Mouse (Mus musculus) erythroid progenitor cell, adult 5-6 weeks (primary cell): ENCODE data around the gene Taar7e. TPM values are rescaled to one million over a fixed set of nuclear protein-coding genes. Genes with fewer than 3 reads are reported as not detected.
A peak's percentile ranks its signal among the peaks of the same experiment; 100 is the strongest.
"Not testable (repeated sequence)": the region's sequence is repeated elsewhere in the genome, so short reads cannot be mapped to it uniquely, and the experiment has no call there.

Experiments used
- ATAC-seq: replicated peaks from 2 replicates; pipeline ENCODE4 v1.8.0; 2016; ENCODE audit warnings: moderate number of reproducible peaks, mild to moderate bottlenecking, moderate TSS enrichment, inconsistent platforms; ENCODE audit not compliant: poor library complexity, low FRiP score, severe bottlenecking
- total RNA-seq, 2 experiments: library from RNA; stranded (forward) in 1 of 2; stranded (reverse) in 1 of 2; fragments of 150-400 nt in 1 of 2; fragments of 186-747, 209-891 nt in 1 of 2; gene quantifications; 2 replicates each; pipeline versions ENCODE4 v1.2.3 to v1.2.4; 2015 to 2017; ENCODE audit warnings: low replicate concordance in 2 of 2

The Taar7e gene
- total RNA-seq (2015; ENCODE audit: low replicate concordance) (not detected in 2 replicates), total RNA-seq (2017; ENCODE audit: low replicate concordance) (not detected in 2 replicates)

- no peak for ATAC-seq
These were observed at the start of gene Taar7e for GRCm38 (mm10) chr10:24037314-24037713. Gene Taar7e, plus strand, starts transcription at chr10:24037614.

GRCm38 (mm10) chr10:23993381-23993780 lies 44.0 kb upstream of the Taar7e start, which contains the start of gene Taar7a:
Gene Taar7a, minus strand, starts transcription at chr10:23993481.
- ATAC-seq, result no peak

- ATAC-seq, result no peak
These were observed 37.8 kb upstream of the Taar7e start, which contains the start of gene Taar7b for GRCm38 (mm10) chr10:23999639-24000038. Gene Taar7b, plus strand, starts transcription at chr10:23999939.

GRCm38 (mm10) chr10:24006442-24006841 lies 31.0 kb upstream of the Taar7e start:
- peak; percentile 56; the same call in 1 of the 2 replicates for ATAC-seq

- peak; percentile 82 for ATAC-seq
These were observed 30.4 kb upstream of the Taar7e start for GRCm38 (mm10) chr10:24007034-24007433.

- ATAC-seq, result peak; percentile 61; the same call in 1 of the 2 replicates
These were observed 29.3 kb upstream of the Taar7e start for GRCm38 (mm10) chr10:24008143-24008542.

- ATAC-seq, result no peak
These were observed 10.5 kb upstream of the Taar7e start, which contains the start of gene Taar7d for GRCm38 (mm10) chr10:24026922-24027321. Gene Taar7d, plus strand, starts transcription at chr10:24027222.

GRCm38 (mm10) chr10:24031347-24031746 lies 6.1 kb upstream of the Taar7e start:
- no peak for ATAC-seq

GRCm38 (mm10) chr10:24040120-24040869 lies 2.9 kb downstream of the Taar7e start:
- peak; percentile 89 for ATAC-seq

- no peak for ATAC-seq
These were observed 11.8 kb downstream of the Taar7e start, which contains the start of gene Taar7f for GRCm38 (mm10) chr10:24049210-24049609. Gene Taar7f, plus strand, starts transcription at chr10:24049510.

- ATAC-seq, result peak; percentile 39; the same call in 1 of the 2 replicates
These were observed 14.6 kb downstream of the Taar7e start for GRCm38 (mm10) chr10:24052039-24052438.

- no peak for ATAC-seq
These were observed 21.6 kb downstream of the Taar7e start for GRCm38 (mm10) chr10:24058986-24059385.

- ATAC-seq, result not testable (repeated sequence)
These were observed 37.3 kb downstream of the Taar7e start for GRCm38 (mm10) chr10:24074751-24075150.

- ATAC-seq, result not testable (repeated sequence)
These were observed 38.8 kb downstream of the Taar7e start, which contains the start of gene Taar8a for GRCm38 (mm10) chr10:24076200-24076599. Gene Taar8a, plus strand, starts transcription at chr10:24076500.

- ATAC-seq, result peak; percentile 63
These were observed 42.8 kb downstream of the Taar7e start for GRCm38 (mm10) chr10:24080166-24080565.

GRCm38 (mm10) chr10:24085936-24086335 lies 48.5 kb downstream of the Taar7e start:
- ATAC-seq, result no peak

- ATAC-seq, result no peak
These were observed 49.1 kb downstream of the Taar7e start for GRCm38 (mm10) chr10:24086555-24086954.

GRCm38 (mm10) chr10:24087168-24087567 lies 49.8 kb downstream of the Taar7e start:
- ATAC-seq, result no peak
